Mouse (Mus musculus): ENCODE results near the gene Ucp3.
A peak's percentile ranks its signal among the peaks of the same experiment; 100 is the strongest.

The Ucp3 gene

GRCm38 (mm10) chr7:100472777-100473176 lies at the start of gene Ucp3:
Ucp3 (plus strand) TSS chr7:100472990.
- DNase-seq (ENCODE audit: low spot score): no peak

GRCm38 (mm10) chr7:100425795-100426194 lies 47.0 kb upstream of the Ucp3 start:
- DNase-seq (ENCODE audit: low spot score): no peak

GRCm38 (mm10) chr7:100429102-100429501 lies 43.7 kb upstream of the Ucp3 start:
- DNase-seq (ENCODE audit: low spot score): peak; percentile 59

GRCm38 (mm10) chr7:100429911-100430310 lies 42.9 kb upstream of the Ucp3 start:
- DNase-seq (ENCODE audit: low spot score): no peak

GRCm38 (mm10) chr7:100431103-100431502 lies 41.7 kb upstream of the Ucp3 start:
- no peak for DNase-seq (ENCODE audit: low spot score)

GRCm38 (mm10) chr7:100433295-100433694 lies 39.5 kb upstream of the Ucp3 start:
- DNase-seq (ENCODE audit: low spot score): no peak

GRCm38 (mm10) chr7:100443728-100444127 lies 29.1 kb upstream of the Ucp3 start:
- no peak for DNase-seq (ENCODE audit: low spot score)

- no peak for DNase-seq (ENCODE audit: low spot score)
Observed at GRCm38 (mm10) chr7:100446271-100446670, 26.5 kb upstream of the Ucp3 start.

GRCm38 (mm10) chr7:100448530-100448929 lies 24.3 kb upstream of the Ucp3 start:
- DNase-seq (ENCODE audit: low spot score): no peak

GRCm38 (mm10) chr7:100448985-100449384 lies 23.8 kb upstream of the Ucp3 start:
- no peak for DNase-seq (ENCODE audit: low spot score)

- DNase-seq (ENCODE audit: low spot score): peak; percentile 76
Observed at GRCm38 (mm10) chr7:100458153-100458552, 14.6 kb upstream of the Ucp3 start.

- DNase-seq (ENCODE audit: low spot score): no peak
Observed at GRCm38 (mm10) chr7:100459862-100460261, 12.9 kb upstream of the Ucp3 start.

GRCm38 (mm10) chr7:100461621-100462151 lies 11.1 kb upstream of the Ucp3 start:
- no peak for DNase-seq (ENCODE audit: low spot score)

GRCm38 (mm10) chr7:100463194-100463593 lies 9.6 kb upstream of the Ucp3 start:
- peak; percentile 87 for DNase-seq (ENCODE audit: low spot score)

GRCm38 (mm10) chr7:100463757-100464156 lies 9.0 kb upstream of the Ucp3 start:
- DNase-seq (ENCODE audit: low spot score): no peak

GRCm38 (mm10) chr7:100464248-100464647 lies 8.5 kb upstream of the Ucp3 start:
- DNase-seq (ENCODE audit: low spot score): no peak

- DNase-seq (ENCODE audit: low spot score): no peak
Observed at GRCm38 (mm10) chr7:100465248-100465647, 7.5 kb upstream of the Ucp3 start.

- no peak for DNase-seq (ENCODE audit: low spot score)
Observed at GRCm38 (mm10) chr7:100465656-100466309, 7.0 kb upstream of the Ucp3 start.

- peak; percentile 95 for DNase-seq (ENCODE audit: low spot score)
Observed at GRCm38 (mm10) chr7:100466781-100467510, 5.8 kb upstream of the Ucp3 start.

- DNase-seq (ENCODE audit: low spot score): no peak
Observed at GRCm38 (mm10) chr7:100468761-100469160, 4.0 kb upstream of the Ucp3 start.

- peak; percentile 37 for DNase-seq (ENCODE audit: low spot score)
Observed at GRCm38 (mm10) chr7:100469502-100469901, 3.3 kb upstream of the Ucp3 start.

GRCm38 (mm10) chr7:100470796-100471406 lies 1.9 kb upstream of the Ucp3 start:
- no peak for DNase-seq (ENCODE audit: low spot score)

GRCm38 (mm10) chr7:100471407-100471797 lies 1.4 kb upstream of the Ucp3 start:
- no peak for DNase-seq (ENCODE audit: low spot score)

Measured in c-Kit-positive CD71-positive TER-119-positive erythroid progenitor cells, embryonic 14.5 days (primary cell).